Mouse (Mus musculus) kidney, postnatal 36 days (tissue): ENCODE results near the gene Cxcr5.

Experiments
- DNase-seq, 2 experiments: peaks; one replicate each; pipeline ENCODE4 v3.0.0; 2021 to 2022; ENCODE audit warnings: mixed read lengths in 2 of 2

Gene Cxcr5

DNA sequence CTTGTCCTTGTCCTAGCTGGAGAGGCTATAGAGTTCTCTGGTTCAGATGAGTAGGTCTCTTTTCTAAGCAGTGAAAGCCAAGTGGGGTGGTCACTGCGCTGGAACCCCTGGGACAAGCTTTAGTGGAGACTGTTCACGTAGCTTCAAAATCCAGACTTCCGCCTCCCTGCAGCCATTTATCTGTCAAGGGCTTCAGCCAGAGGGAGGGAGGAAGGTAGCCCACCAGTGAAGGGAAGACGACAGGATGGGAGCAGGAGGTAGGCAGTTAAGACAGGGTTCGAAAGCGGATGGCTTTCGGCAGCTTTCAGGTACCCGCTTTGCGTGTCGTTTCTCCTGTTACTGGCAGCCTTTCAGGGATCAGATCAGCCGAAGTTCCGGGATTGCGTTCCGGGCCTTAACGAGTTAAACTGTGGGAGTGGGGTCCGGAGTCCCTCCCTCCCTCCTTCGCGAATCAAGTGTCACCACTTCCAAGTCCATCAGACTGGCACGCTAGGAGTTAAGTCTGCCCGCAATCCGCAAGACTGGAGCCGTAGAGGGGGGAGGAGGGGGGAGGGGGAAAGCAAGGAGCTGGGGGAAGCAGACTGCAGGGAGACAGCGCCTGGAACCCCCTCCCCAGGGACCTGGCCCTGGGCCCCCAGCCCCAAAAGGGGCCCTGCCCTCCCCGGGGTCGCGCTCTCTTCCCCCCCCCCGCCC lies 83.3 kb downstream of the Cxcr5 start:
- peak; percentile 75 to 81 for DNase-seq

DNA sequence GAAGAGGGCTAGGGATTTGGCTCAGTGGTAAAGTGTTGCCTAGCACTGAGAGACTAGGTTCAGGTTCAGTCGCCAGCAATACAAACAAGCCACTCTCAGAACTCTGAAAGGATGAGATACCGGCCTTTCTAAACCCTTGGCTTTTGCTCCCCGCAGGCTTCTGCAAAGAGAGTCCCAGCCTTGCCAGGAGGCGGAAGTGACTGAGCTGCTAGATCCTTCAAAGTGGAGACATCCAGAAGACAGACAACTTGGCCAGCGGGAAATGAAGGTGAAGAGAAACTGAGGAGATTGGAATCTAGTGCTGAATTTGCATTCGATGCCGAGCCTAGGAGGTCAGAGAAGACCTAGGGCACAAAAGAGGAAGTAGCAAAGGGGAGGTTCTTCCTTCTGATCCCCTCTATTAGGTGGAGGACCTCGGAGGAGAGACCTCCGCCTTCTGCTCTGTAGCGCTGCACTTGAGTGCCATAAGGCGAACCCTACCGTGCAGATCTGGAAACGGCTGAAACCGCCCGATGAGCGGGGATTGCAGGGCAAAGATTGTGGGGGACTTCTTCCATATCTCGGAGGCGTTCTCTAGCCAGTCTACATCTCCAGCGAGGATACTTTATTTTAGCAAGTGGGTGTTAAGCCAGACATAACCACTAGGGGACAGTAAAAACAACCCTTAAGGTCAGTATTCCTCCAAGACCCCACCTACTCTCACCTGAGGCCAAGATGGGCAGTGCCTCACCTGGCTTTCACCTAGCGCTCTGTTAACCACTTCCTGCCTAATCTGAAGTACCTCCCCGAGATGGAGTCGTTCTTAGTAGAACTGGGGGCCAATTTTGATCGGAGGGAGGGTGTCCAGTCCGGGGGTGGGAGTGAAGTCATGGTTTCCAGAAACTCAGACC lies 84.1 kb downstream of the Cxcr5 start:
- peak; percentile 76 to 90 for DNase-seq

DNA sequence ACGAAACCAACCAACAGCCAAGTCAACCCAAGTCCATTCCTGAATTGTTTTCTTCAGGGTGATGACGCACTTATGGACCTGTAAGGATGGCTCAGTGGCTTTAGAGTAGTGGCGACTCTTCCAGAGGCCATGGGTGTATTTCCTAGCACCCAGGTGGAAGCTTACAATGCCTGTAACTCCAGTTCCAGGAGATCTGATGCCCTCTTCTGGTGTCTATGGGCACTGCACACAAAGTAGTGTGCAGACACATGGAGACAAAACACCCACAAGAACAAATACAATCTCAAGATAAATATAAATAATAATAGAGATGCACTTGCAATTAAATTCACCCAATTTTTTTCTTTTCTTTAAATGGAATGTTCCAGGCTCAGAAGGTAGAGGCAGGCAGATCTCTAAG lies 85.7 kb downstream of the Cxcr5 start:
- DNase-seq = peak in 1 of 2 experiments; percentile 54

DNA sequence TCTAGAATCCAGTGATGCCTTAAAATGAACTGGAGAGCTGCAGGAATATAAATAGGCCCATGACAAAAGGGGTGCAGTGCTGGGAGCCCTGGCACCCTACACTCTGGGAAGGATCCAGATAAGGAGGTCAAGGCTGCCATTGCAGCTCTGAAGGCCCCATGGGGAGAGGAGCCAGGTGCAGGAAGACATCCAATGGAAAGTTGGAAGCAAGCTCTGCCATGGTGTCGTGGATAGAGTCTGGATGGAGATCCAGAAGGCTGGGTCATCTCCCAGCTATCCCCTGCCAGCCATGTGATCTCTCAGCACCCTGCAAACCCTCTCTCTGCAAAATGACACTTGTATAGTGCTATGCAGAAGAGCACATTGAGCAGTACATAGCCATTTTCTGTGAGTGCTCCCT lies 87.3 kb downstream of the Cxcr5 start:
- no peak for DNase-seq

DNA sequence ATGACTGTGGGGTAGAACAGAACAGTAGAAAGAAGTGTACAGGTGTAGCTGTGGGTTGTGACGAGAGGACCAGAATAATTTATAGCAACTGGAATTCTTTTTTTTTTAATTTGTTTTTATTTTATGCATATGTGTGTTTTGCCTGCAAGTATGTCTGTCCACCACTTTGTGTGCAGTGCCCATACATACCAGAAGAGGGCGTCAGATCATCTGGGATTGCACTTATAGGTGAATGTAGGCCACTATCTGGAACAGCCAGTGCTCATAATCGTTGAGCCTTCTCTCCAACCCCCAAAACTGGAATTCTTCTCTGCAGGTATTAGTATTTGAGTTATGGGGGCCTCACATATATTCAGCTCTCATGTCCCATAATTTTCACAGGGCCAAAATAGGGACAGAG lies 88.5 kb downstream of the Cxcr5 start:
- no peak for DNase-seq

DNA sequence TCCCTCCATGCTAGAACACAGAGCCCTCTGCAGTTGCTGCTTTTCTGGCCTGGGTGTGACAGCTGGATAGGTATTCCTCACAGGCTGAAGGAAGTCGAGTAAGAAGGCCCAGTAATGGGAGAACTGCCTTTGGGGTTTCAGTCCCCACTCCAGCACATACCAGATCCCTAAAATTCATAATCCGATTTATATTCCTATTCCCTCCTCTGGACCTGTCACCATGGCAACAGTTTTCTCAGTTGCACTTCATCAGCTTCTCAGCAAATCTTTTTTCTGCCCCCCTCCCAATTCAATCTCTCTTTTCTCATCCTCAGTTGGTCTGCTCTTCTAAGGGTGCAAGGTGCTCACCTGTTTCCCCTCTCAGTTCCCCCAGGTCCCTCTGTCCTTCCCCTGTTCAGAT lies 92.9 kb downstream of the Cxcr5 start:
- DNase-seq = no peak

DNA sequence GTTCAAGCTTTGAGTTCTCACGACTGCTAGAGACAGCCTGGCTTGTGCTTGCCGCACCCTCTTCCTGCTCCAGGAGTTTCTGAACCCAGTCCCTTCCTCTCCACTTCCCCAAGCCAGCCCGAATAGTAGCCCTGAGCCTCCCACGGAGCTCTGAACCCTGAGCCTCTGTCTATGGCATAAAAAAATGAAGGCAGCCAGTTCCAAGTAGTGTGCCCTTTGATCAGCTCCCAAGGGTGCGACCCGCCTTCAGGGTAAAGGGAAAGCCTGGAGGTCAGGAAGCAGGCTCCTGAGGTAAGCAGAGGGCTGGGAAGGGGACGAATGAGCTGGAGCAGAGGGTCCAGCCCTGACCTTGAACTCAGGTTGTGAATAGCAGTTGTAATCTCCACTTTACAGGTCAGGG lies 93.5 kb downstream of the Cxcr5 start:
- DNase-seq = peak; percentile 64 to 70

DNA sequence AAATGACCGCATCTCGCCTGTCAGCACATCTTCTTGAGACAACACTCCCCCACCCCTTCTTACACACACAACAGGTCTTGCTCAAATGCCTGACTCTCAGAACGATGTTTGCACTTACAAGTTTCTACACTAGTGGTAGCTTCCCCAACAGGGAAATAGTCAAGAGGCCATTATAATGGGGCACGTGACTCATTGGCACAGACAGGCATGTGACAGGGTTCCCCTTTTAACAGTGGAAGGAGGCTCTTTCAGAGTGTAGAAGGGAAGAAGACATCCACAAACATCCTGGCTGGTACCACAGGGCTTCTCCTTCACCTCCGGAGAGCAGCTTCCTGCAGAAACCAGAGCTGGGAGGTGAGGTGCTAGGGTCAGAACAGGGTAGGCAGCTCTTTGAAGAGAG lies 99.7 kb downstream of the Cxcr5 start:
- no peak for DNase-seq
